Mouse (Mus musculus) forebrain, embryonic 12.5 days (tissue): Measurements from ENCODE around the gene Ddx42. TPM values are rescaled to one million over a fixed set of nuclear protein-coding genes. Genes with fewer than 3 reads are reported as not detected.

Experiments used
- polyA plus RNA-seq: library from polyadenylated mRNA; unstranded; fragments of >200 nt; fragmentation: Nextera tagmentation; extraction: Ambion mirVana; gene quantifications from 2 replicates; pipeline ENCODE4 v1.2.1, GENCODE M21; 2016

Ddx42 gene
- polyA plus RNA-seq, 1 experiment from 2014 or later = 122 TPM

Other genes starting within 250 kb of the Ddx42 start
- gene Ace, start 249.0 kb upstream of the Ddx42 start, polyA plus RNA-seq = 0.60 and 0.78 TPM in 2 replicates
- gene Ace3, start 222.3 kb upstream of the Ddx42 start, polyA plus RNA-seq = not detected in 2 replicates
- 0.36 and 0.64 TPM in 2 replicates for gene Kcnh6, start 208.8 kb upstream of the Ddx42 start, polyA plus RNA-seq
- 118 and 129 TPM in 2 replicates for gene Dcaf7, start 180.1 kb upstream of the Ddx42 start, polyA plus RNA-seq
- 9.6 and 9.8 TPM in 2 replicates for gene Taco1, start 150.9 kb upstream of the Ddx42 start, polyA plus RNA-seq
- gene Map3k3, start 132.3 kb upstream of the Ddx42 start, polyA plus RNA-seq = 21.6 and 22.6 TPM in 2 replicates
- gene Gm10840, start 56.1 kb upstream of the Ddx42 start, polyA plus RNA-seq = not detected in 2 replicates
- 289 and 300 TPM in 2 replicates for gene Limd2, start 56.1 kb upstream of the Ddx42 start, polyA plus RNA-seq
- 35.2 and 36.1 TPM in 2 replicates for gene Strada, start 14.8 kb upstream of the Ddx42 start, polyA plus RNA-seq
- 91.9 and 92.1 TPM in 2 replicates for gene Ccdc47, start 582 bp upstream of the Ddx42 start, polyA plus RNA-seq
- gene Ftsj3, start 39.2 kb downstream of the Ddx42 start, polyA plus RNA-seq = 63.0 and 69.1 TPM in 2 replicates
- gene Psmc5, start 39.2 kb downstream of the Ddx42 start, polyA plus RNA-seq = 334 and 335 TPM in 2 replicates
- 26.1 and 26.5 TPM in 2 replicates for gene Smarcd2, start 56.0 kb downstream of the Ddx42 start, polyA plus RNA-seq
- gene Tcam1, start 59.7 kb downstream of the Ddx42 start, polyA plus RNA-seq = 0.33 and 0.34 TPM in 2 replicates
- not detected in 2 replicates for gene Gh, start 84.9 kb downstream of the Ddx42 start, polyA plus RNA-seq
- 0.74 and 0.88 TPM in 2 replicates for gene Cd79b, start 97.8 kb downstream of the Ddx42 start, polyA plus RNA-seq
- 0.03 TPM in 1 of 2 replicates, not detected in the other for gene Scn4a, start 136.4 kb downstream of the Ddx42 start, polyA plus RNA-seq
- not detected in 2 replicates for gene Prr29, start 148.5 kb downstream of the Ddx42 start, polyA plus RNA-seq
- 8.1 and 9.8 TPM in 2 replicates for gene Icam2, start 171.1 kb downstream of the Ddx42 start, polyA plus RNA-seq